Mouse (Mus musculus): ENCODE measurements around the gene Tbc1d4.
A peak's percentile ranks its signal among the peaks of the same experiment; 100 is the strongest.

DNA sequence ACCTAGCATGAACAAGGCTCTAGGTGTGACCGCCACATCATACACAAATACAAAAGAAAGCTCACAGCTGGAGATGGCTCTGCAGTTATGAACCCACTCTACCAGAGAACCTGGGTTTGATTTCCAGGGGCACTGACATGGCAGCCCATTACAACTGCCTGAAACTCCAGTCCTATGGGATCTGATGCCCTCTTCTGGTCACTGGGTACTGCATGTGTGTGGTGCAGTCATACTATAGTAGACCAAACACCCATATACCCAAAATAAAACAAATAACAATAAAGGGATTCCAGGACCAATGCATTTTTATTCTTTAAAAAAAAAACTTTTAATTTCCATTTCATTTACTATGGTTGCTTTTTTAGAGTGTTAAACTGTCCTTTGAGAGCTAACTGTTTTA is 26.8 kb upstream of the Tbc1d4 start:
- TF ChIP-seq POLR2A (IDR thresholded peaks at IDR 0.05; ENCODE audit: borderline replicate concordance, extremely low read depth, insufficient read depth, insufficient read length, poor library complexity, severe bottlenecking) (no peak), CTCF (IDR thresholded peaks at IDR 0.05; ENCODE audit: borderline replicate concordance, extremely low read depth, insufficient read depth, insufficient read length) (peak; percentile 18; the same call in 1 of the 2 replicates)

Measured in brain, embryonic 14.5 days (tissue).